Mouse (Mus musculus): ENCODE data around the gene Tbpl2.

Gene Tbpl2

GRCm38 (mm10) chr2:24096495-24096894 is at the start of gene Tbpl2:
Tbpl2 (minus strand) TSS chr2:24096595.
- no peak for DNase-seq (ENCODE audit: low read depth, low spot score)

- no peak for DNase-seq (ENCODE audit: low read depth, low spot score)
These were observed 38.0 kb upstream of the Tbpl2 start for GRCm38 (mm10) chr2:24134373-24134772.

GRCm38 (mm10) chr2:24109085-24109484 is 12.7 kb upstream of the Tbpl2 start:
- no peak for DNase-seq (ENCODE audit: low read depth, low spot score)

GRCm38 (mm10) chr2:24103619-24104289 is 7.4 kb upstream of the Tbpl2 start:
- no peak for DNase-seq (ENCODE audit: low read depth, low spot score)

GRCm38 (mm10) chr2:24090921-24091320 is 5.5 kb downstream of the Tbpl2 start:
- no peak for DNase-seq (ENCODE audit: low read depth, low spot score)

GRCm38 (mm10) chr2:24050459-24050858 is 45.9 kb downstream of the Tbpl2 start:
- DNase-seq (ENCODE audit: low read depth, low spot score), result no peak

- no peak for DNase-seq (ENCODE audit: low read depth, low spot score)
These were observed 46.9 kb downstream of the Tbpl2 start, which contains the start of gene Hnmt for GRCm38 (mm10) chr2:24049344-24049990. Hnmt (minus strand) TSS chr2:24049394.

- peak; percentile 22 for DNase-seq (ENCODE audit: low read depth, low spot score)
These were observed 47.8 kb downstream of the Tbpl2 start for GRCm38 (mm10) chr2:24048480-24049097.

- DNase-seq (ENCODE audit: low read depth, low spot score), result peak; percentile 30
These were observed 48.6 kb downstream of the Tbpl2 start for GRCm38 (mm10) chr2:24047551-24048479.

- DNase-seq (ENCODE audit: low read depth, low spot score), result no peak
These were observed 53.5 kb downstream of the Tbpl2 start for GRCm38 (mm10) chr2:24042901-24043300.

- no peak for DNase-seq (ENCODE audit: low read depth, low spot score)
These were observed 55.9 kb downstream of the Tbpl2 start for GRCm38 (mm10) chr2:24040531-24040930.
